Mouse (Mus musculus) embryonic facial prominence, embryonic 14.5 days (tissue): ENCODE data around the gene Tnik. TPM values are rescaled to one million over a fixed set of nuclear protein-coding genes. Genes with fewer than 3 reads are reported as not detected.

Experiments used
- ATAC-seq: fragments of 200-750 bp; cut with Nextera tagmentation; 2 replicates; pipeline ENCODE4 v1.8.0; 2017; ENCODE audit warnings: low read depth, moderate number of reproducible peaks, moderate TSS enrichment
- DNase-seq: peaks from one replicate; pipeline ENCODE4 v3.0.0-alpha.2; 2015; ENCODE audit warnings: low spot score
- H3K27ac ChIP-seq: fragments of 300-500 bp; sonication (generic); replicated peaks from 2 replicates; pipeline ENCODE4 v1.5.1; 2014; ENCODE audit warnings: low read depth, mild to moderate bottlenecking, low read length, moderate library complexity
- H3K27me3 ChIP-seq: fragments of 300-500 bp; sonication (generic); replicated peaks from 2 replicates; pipeline ENCODE4 v1.6.1; 2014; ENCODE audit warnings: low read length; ENCODE audit not compliant: control insufficient read depth, insufficient read depth
- H3K36me3 ChIP-seq: fragments of 300-500 bp; sonication (generic); 2 replicates; pipeline ENCODE4 v1.6.1; 2014; ENCODE audit warnings: low read length, mixed read lengths; ENCODE audit not compliant: control insufficient read depth, insufficient read depth
- H3K4me1 ChIP-seq: fragments of 300-500 bp; sonication (generic); 2 replicates; pipeline ENCODE4 v1.6.1; 2014; ENCODE audit warnings: antibody characterized with exemption, low read length; ENCODE audit not compliant: control insufficient read depth, insufficient read depth
- H3K4me2 ChIP-seq: fragments of 300-500 bp; sonication (generic); 2 replicates; pipeline ENCODE4 v1.6.1; 2014; ENCODE audit warnings: low read depth, mild to moderate bottlenecking, low read length, moderate library complexity, mixed read lengths
- H3K4me3 ChIP-seq: fragments of 300-500 bp; sonication (generic); 2 replicates; pipeline ENCODE4 v1.5.1; 2014; ENCODE audit warnings: low read depth, mild to moderate bottlenecking, low read length
- H3K9ac ChIP-seq: fragments of 300-500 bp; sonication (generic); 2 replicates; pipeline ENCODE4 v1.6.1; 2014; ENCODE audit warnings: low read depth, mild to moderate bottlenecking, low read length, moderate library complexity, mixed read lengths
- H3K9me3 ChIP-seq: fragments of 300-500 bp; sonication (generic); 2 replicates; pipeline ENCODE4 v1.6.1; 2016; ENCODE audit warnings: low read length; ENCODE audit not compliant: control insufficient read depth
- WGBS: fragments of 180-500 bp; shearing (Covaris S2); extraction: QIAGEN DNeasy Blood & Tissue Kit; methylation state at CpG from one replicate; pipeline ENCODE4 v1.1.7; 2014; 5-methylcytosine and 5-hydroxymethylcytosine counted together
- polyA plus RNA-seq: library from polyadenylated mRNA; unstranded; fragments of >200 nt; fragmentation: Nextera tagmentation; extraction: Ambion mirVana; gene quantifications from 2 replicates; pipeline ENCODE4 v1.2.1, GENCODE M21; 2014

Gene Tnik
- polyA plus RNA-seq, 1 experiment from 2014 or later: 19.4 TPM

- DNase-seq (no peak), ATAC-seq (no peak)
- Histone ChIP-seq H3K4me2 (no peak overlapping the region), H3K36me3 (no peaks in the 10 kb centered on the region), H3K9me3 (no peaks in the 10 kb centered on the region), H3K27me3 (no peaks in the 10 kb centered on the region), H3K4me1 (no peaks in the 10 kb centered on the region), H3K4me3 (no peak overlapping the region), H3K9ac (no peak overlapping the region), H3K27ac (no peak overlapping the region)
- WGBS: 78% methylated on average over 7 of the region's 7 CpGs
These were observed 7.3 kb upstream of the Tnik start for GRCm38 (mm10) chr3:28255711-28256110.

- under 1% methylated on average over 33 of the region's 33 CpGs for WGBS
- Histone ChIP-seq H3K4me1 (peaks cover 8% of the 10 kb centered on the region; the same call in 1 of the 2 replicates), H3K9me3 (no peaks in the 10 kb centered on the region), H3K27ac (0 out of 2 replicates have a peak overlapping the region, but pooled peaks have one; percentile 78), H3K9ac (peak overlapping the region; percentile 73), H3K4me3 (peak overlapping the region; percentile 73), H3K27me3 (no peaks in the 10 kb centered on the region; the same call in 1 of the 2 replicates), H3K36me3 (no peaks in the 10 kb centered on the region), H3K4me2 (peak overlapping the region; percentile 96)
- peak; percentile 75 for DNase-seq
- ATAC-seq: peak; percentile 62
These were observed 528 bp upstream of the Tnik start for GRCm38 (mm10) chr3:28262371-28263001.

- no peak for ATAC-seq
- Histone ChIP-seq H3K4me1 (peaks cover 8% of the 10 kb centered on the region; the same call in 1 of the 2 replicates), H3K36me3 (no peaks in the 10 kb centered on the region), H3K9ac (peak overlapping the region; percentile 73), H3K4me2 (peak overlapping the region; percentile 96), H3K9me3 (no peaks in the 10 kb centered on the region), H3K27ac (no peak overlapping the region; the same call in 1 of the 2 replicates), H3K27me3 (no peaks in the 10 kb centered on the region; the same call in 1 of the 2 replicates), H3K4me3 (peak overlapping the region; percentile 73)
- WGBS: 6% methylated on average over 21 of the region's 26 CpGs
- peak; percentile 45 for DNase-seq
These were observed 1.2 kb downstream of the Tnik start for GRCm38 (mm10) chr3:28263948-28264840.

- Histone ChIP-seq H3K4me3 (peak overlapping the region; percentile 73), H3K36me3 (no peaks in the 10 kb centered on the region), H3K9ac (peak overlapping the region; percentile 73), H3K27ac (no peak overlapping the region; the same call in 1 of the 2 replicates), H3K9me3 (no peaks in the 10 kb centered on the region), H3K4me2 (peak overlapping the region; percentile 96), H3K4me1 (peaks cover 8% of the 10 kb centered on the region; the same call in 1 of the 2 replicates), H3K27me3 (no peaks in the 10 kb centered on the region; the same call in 1 of the 2 replicates)
- 37% methylated on average over 5 of the region's 5 CpGs for WGBS
- ATAC-seq (no peak), DNase-seq (no peak)
These were observed 1.8 kb downstream of the Tnik start for GRCm38 (mm10) chr3:28264841-28265150.

- ATAC-seq (no peak), DNase-seq (peak; percentile 42)
- Histone ChIP-seq H3K9ac (peak overlapping the region; percentile 73; the same call in 1 of the 2 replicates), H3K4me2 (peak overlapping the region; percentile 96), H3K36me3 (no peaks in the 10 kb centered on the region), H3K27ac (no peak overlapping the region), H3K9me3 (no peaks in the 10 kb centered on the region), H3K4me3 (peak overlapping the region; percentile 73), H3K4me1 (peaks cover 8% of the 10 kb centered on the region; the same call in 1 of the 2 replicates), H3K27me3 (no peaks in the 10 kb centered on the region; the same call in 1 of the 2 replicates)
- WGBS: 31% methylated on average over 4 of the region's 4 CpGs
These were observed 2.2 kb downstream of the Tnik start for GRCm38 (mm10) chr3:28265183-28265582.

- Histone ChIP-seq H3K27ac (no peak overlapping the region), H3K4me1 (peaks cover 8% of the 10 kb centered on the region; the same call in 1 of the 2 replicates), H3K27me3 (no peaks in the 10 kb centered on the region; the same call in 1 of the 2 replicates), H3K4me3 (peak overlapping the region; percentile 73), H3K36me3 (no peaks in the 10 kb centered on the region), H3K9ac (peak overlapping the region; percentile 19; the same call in 1 of the 2 replicates), H3K4me2 (peak overlapping the region; percentile 96), H3K9me3 (no peaks in the 10 kb centered on the region)
- ATAC-seq (no peak), DNase-seq (no peak)
- WGBS: 67% methylated on average over 5 of the region's 5 CpGs
These were observed 2.6 kb downstream of the Tnik start for GRCm38 (mm10) chr3:28265656-28266055.

- Histone ChIP-seq H3K4me2 (no peak overlapping the region), H3K4me3 (no peak overlapping the region), H3K36me3 (no peaks in the 10 kb centered on the region), H3K27me3 (no peaks in the 10 kb centered on the region; the same call in 1 of the 2 replicates), H3K27ac (no peak overlapping the region), H3K9me3 (no peaks in the 10 kb centered on the region), H3K9ac (no peak overlapping the region), H3K4me1 (peaks cover 7% of the 10 kb centered on the region; the same call in 1 of the 2 replicates)
- ATAC-seq: no peak
- no peak for DNase-seq
- WGBS: 46% methylated on average over 7 of the region's 7 CpGs
These were observed 4.2 kb downstream of the Tnik start for GRCm38 (mm10) chr3:28267211-28267610.

GRCm38 (mm10) chr3:28269716-28270115, 6.7 kb downstream of the Tnik start:
- ATAC-seq (no peak), DNase-seq (peak; percentile 24)
- no peaks in the 10 kb centered on the region for H3K36me3 ChIP-seq
- no peak overlapping the region for H3K27ac ChIP-seq
- H3K27me3 ChIP-seq: no peaks in the 10 kb centered on the region
- no peak overlapping the region for H3K9ac ChIP-seq
- peaks cover 6% of the 10 kb centered on the region; the same call in 1 of the 2 replicates for H3K4me1 ChIP-seq
- no peaks in the 10 kb centered on the region for H3K9me3 ChIP-seq
- WGBS: 64% methylated on average over 2 of the region's 2 CpGs
- H3K4me3 ChIP-seq: no peak overlapping the region
- H3K4me2 ChIP-seq: no peak overlapping the region
